Mouse (Mus musculus): ENCODE results near the gene BC051142. TPM values are rescaled to one million over a fixed set of nuclear protein-coding genes. Genes with fewer than 3 reads are reported as not detected.
"Not testable (repeated sequence)": the region's sequence is repeated elsewhere in the genome, so short reads cannot be mapped to it uniquely, and the experiment has no call there.

Gene BC051142
- total and polyA plus RNA-seq, 2 experiments: 0.06 TPM; not detected in 1

DNA sequence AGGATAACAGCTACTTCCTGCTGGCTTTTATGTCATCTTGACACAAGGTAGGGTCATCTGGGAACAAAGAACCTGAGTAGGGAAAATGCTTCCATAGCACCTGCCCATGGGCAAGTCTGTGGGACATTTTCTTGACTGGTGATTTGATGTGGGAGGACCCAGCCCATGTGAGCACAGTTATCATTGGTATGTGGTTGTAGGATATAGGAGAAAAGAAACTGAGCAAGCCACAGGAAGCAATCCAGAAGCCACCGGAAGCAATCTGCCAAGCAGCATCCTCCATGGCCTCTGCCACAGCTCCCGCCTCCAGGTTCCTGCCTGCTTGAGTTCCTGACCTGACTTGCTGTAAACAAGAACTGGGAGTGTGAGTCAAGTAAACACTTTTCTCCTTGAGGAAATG lies 71.9 kb downstream of the BC051142 start:
- no peak for TF ChIP-seq CTCF (IDR thresholded peaks at IDR 0.05; ENCODE audit: low read depth, low read length)
- no peak for TF ChIP-seq POLR2A (IDR thresholded peaks at IDR 0.05; ENCODE audit: extremely low read depth, insufficient read depth, low read length)
- no peaks in the 10 kb centered on the region for H3K4me1 ChIP-seq (ENCODE audit: control insufficient read depth, insufficient read depth, low read length)
- WGBS: 78% methylated on average over 2 of the region's 2 CpGs
- H3K36me3 ChIP-seq (ENCODE audit: control insufficient read depth, insufficient read depth, low read length): no peaks in the 10 kb centered on the region
- no peak overlapping the region for H3K4me3 ChIP-seq (ENCODE audit: insufficient read depth, low read depth, low read length)
- no peak for DNase-seq (ENCODE audit: extremely low read depth, low read depth, low spot score)
- no peak overlapping the region for H3K27ac ChIP-seq (replicated peaks; ENCODE audit: insufficient read depth, low read depth, low read length)
- no peaks in the 10 kb centered on the region for H3K79me2 ChIP-seq (ENCODE audit: control insufficient read depth, insufficient read depth, low read length)
- H3K27me3 ChIP-seq (ENCODE audit: control insufficient read depth, insufficient read depth, low read length): no peaks in the 10 kb centered on the region
- no peak overlapping the region for H3K9ac ChIP-seq (ENCODE audit: low read depth, low read length)

DNA sequence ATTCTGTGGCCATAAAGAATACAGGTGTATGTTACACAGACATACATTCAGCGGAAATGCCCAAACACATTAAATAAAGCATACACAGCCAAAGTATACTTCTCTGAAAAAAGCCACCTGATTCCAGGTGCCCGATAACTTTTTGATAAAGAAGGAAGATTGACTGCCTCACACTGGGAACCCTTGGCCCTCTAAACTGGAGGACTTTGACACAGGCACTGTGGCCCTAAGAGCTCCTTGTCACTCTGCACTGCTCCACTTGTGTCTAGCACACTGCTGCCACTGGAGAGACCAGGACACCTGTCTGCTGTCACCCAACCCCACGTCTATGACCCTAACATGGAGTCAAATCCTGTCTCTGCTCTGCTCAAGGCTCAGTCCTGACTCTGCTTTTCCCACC lies 76.4 kb downstream of the BC051142 start:
- WGBS: 78% methylated on average over 3 of the region's 3 CpGs
- no peak for DNase-seq (ENCODE audit: extremely low read depth, low read depth, low spot score)
- Histone ChIP-seq H3K9ac (ENCODE audit: low read depth, low read length) (no peak overlapping the region), H3K27me3 (ENCODE audit: control insufficient read depth, insufficient read depth, low read length) (no peaks in the 10 kb centered on the region), H3K79me2 (ENCODE audit: control insufficient read depth, insufficient read depth, low read length) (no peaks in the 10 kb centered on the region), H3K27ac (replicated peaks; ENCODE audit: insufficient read depth, low read depth, low read length) (no peak overlapping the region), H3K4me1 (ENCODE audit: control insufficient read depth, insufficient read depth, low read length) (no peaks in the 10 kb centered on the region), H3K36me3 (ENCODE audit: control insufficient read depth, insufficient read depth, low read length) (no peaks in the 10 kb centered on the region), H3K4me3 (ENCODE audit: insufficient read depth, low read depth, low read length) (no peak overlapping the region)
- TF ChIP-seq CTCF (IDR thresholded peaks at IDR 0.05; ENCODE audit: low read depth, low read length) (no peak), POLR2A (IDR thresholded peaks at IDR 0.05; ENCODE audit: extremely low read depth, insufficient read depth, low read length) (no peak)

DNA sequence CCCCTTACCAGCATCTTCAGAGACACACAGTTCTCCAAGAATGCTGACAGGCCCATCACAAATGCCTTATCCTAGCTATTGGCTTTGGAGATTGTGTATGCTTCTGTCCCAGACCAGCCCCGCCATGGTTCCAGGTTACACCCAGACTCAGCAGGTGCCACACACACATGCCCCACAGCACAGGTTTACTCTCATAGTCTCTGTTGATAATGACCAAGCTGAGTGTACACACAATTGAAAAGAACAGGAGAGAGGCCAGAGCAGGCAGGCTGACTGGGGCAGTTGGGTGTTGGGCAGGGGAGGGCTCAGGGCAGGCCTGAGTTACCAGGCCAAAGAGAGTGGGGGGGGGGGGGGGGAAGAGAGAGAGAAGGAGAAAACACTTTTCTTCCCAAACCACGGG lies 77.8 kb downstream of the BC051142 start:
- Histone ChIP-seq H3K27me3 (ENCODE audit: control insufficient read depth, insufficient read depth, low read length) (no peaks in the 10 kb centered on the region), H3K79me2 (ENCODE audit: control insufficient read depth, insufficient read depth, low read length) (no peaks in the 10 kb centered on the region), H3K9ac (ENCODE audit: low read depth, low read length) (no peak overlapping the region), H3K27ac (replicated peaks; ENCODE audit: insufficient read depth, low read depth, low read length) (no peak overlapping the region), H3K4me1 (ENCODE audit: control insufficient read depth, insufficient read depth, low read length) (no peaks in the 10 kb centered on the region), H3K36me3 (ENCODE audit: control insufficient read depth, insufficient read depth, low read length) (no peaks in the 10 kb centered on the region), H3K4me3 (ENCODE audit: insufficient read depth, low read depth, low read length) (no peak overlapping the region)
- no peak for DNase-seq (ENCODE audit: extremely low read depth, low read depth, low spot score)
- TF ChIP-seq POLR2A (IDR thresholded peaks at IDR 0.05; ENCODE audit: extremely low read depth, insufficient read depth, low read length) (no peak), CTCF (IDR thresholded peaks at IDR 0.05; ENCODE audit: low read depth, low read length) (no peak)
- WGBS: 89% methylated on average over 1 of the region's 2 CpGs

DNA sequence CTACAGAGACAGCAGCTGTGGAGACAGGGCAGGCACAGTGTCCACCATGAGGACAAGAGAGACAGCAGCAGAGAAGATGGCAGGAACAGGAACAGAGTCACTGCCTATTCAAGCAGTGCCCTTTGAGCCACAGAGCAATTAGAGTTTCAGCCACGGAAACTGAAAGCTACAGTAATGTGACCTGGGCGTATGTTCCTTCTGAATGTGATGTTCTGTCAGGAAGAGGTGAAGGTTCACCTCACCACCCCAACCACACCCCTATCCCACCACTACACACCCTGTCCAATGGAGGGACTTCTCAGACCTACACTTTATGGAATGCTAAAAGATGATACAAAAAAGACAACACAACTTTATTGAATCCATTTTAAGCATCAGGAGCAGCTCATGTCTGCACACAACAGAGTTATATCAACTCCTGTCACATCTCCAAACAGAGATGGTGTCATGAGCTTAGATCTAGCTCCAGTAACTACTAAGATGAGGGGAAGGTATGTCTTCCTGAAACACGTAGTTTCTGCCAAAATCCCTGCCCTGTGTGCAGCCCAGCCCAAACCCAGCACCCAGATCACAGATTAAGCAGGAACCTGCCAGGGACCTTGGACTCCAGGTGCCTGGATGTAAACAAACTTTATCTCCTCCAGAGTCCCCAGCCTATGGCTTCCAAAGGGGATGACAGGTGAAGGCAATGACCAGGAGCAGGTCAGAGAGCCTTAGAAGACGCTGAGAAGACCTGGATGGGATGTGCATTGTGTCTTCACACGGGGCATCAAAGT lies 78.8 kb downstream of the BC051142 start, which contains the start of gene Btnl4:
Gene Btnl4, minus strand, starts transcription at position 81 of the 776 bp plus-strand sequence.
- H3K27ac ChIP-seq (replicated peaks; ENCODE audit: insufficient read depth, low read depth, low read length); H3K27me3 ChIP-seq (ENCODE audit: control insufficient read depth, insufficient read depth, low read length); H3K9ac ChIP-seq (ENCODE audit: low read depth, low read length); H3K79me2 ChIP-seq (ENCODE audit: control insufficient read depth, insufficient read depth, low read length); H3K36me3 ChIP-seq (ENCODE audit: control insufficient read depth, insufficient read depth, low read length); DNase-seq (ENCODE audit: extremely low read depth, low read depth, low spot score); H3K4me3 ChIP-seq (ENCODE audit: insufficient read depth, low read depth, low read length); H3K4me1 ChIP-seq (ENCODE audit: control insufficient read depth, insufficient read depth, low read length): not testable (repeated sequence)
- 55% methylated on average over 5 of the region's 5 CpGs for WGBS

DNA sequence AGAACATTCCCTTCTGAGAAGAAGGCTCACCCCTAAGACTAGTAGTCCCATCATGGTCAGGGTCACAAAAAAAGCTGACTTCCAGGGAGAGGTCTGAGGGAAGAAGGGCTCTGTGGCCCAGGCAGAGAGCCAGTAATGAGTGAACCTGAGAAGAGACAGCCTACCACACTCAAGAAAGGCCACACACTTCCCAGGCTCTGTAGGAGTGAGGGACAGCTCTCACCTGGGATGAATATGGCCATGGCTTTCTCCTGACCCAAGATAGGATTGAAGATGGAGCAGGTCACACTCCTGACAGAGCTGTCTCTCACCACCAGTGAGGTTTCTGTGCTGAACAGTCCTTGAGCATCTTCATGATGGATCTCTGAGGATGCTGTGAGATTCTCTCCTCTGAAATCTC lies 94.2 kb downstream of the BC051142 start:
- Histone ChIP-seq H3K4me3 (ENCODE audit: insufficient read depth, low read depth, low read length) (no peak overlapping the region), H3K9ac (ENCODE audit: low read depth, low read length) (no peak overlapping the region), H3K36me3 (ENCODE audit: control insufficient read depth, insufficient read depth, low read length) (no peaks in the 10 kb centered on the region), H3K27me3 (ENCODE audit: control insufficient read depth, insufficient read depth, low read length) (no peaks in the 10 kb centered on the region; the same call in 1 of the 2 replicates), H3K27ac (replicated peaks; ENCODE audit: insufficient read depth, low read depth, low read length) (no peak overlapping the region), H3K79me2 (ENCODE audit: control insufficient read depth, insufficient read depth, low read length) (no peaks in the 10 kb centered on the region), H3K4me1 (ENCODE audit: control insufficient read depth, insufficient read depth, low read length) (no peaks in the 10 kb centered on the region)
- TF ChIP-seq POLR2A (IDR thresholded peaks at IDR 0.05; ENCODE audit: extremely low read depth, insufficient read depth, low read length) (no peak), CTCF (IDR thresholded peaks at IDR 0.05; ENCODE audit: low read depth, low read length) (no peak)
- DNase-seq (ENCODE audit: extremely low read depth, low read depth, low spot score): no peak

DNA sequence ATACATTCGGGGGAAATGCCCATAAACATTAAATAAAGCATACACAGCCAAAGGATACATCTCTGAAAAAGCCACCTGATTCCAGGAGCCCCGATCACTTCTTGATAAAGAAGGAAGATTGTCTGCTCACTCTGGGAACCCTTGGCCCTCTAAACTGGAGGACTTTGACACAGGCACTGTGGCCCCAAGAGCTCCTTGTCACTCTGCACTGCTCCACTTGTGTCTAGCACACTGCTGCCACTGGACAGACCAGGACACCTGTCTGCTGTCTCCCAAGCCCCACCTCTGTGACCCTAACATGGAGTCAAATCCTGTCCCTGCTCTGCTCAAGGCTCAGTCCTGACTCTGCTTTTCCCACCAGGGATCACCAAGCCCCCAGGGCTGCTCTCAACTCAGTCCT lies 96.5 kb downstream of the BC051142 start:
- 81% methylated on average over 2 of the region's 2 CpGs for whole genome bisulfite sequencing
- not testable (repeated sequence) for H3K4me3 ChIP-seq (ENCODE audit: insufficient read depth, low read depth, low read length); H3K79me2 ChIP-seq (ENCODE audit: control insufficient read depth, insufficient read depth, low read length); H3K36me3 ChIP-seq (ENCODE audit: control insufficient read depth, insufficient read depth, low read length); H3K4me1 ChIP-seq (ENCODE audit: control insufficient read depth, insufficient read depth, low read length); H3K27me3 ChIP-seq (ENCODE audit: control insufficient read depth, insufficient read depth, low read length); DNase-seq (ENCODE audit: extremely low read depth, low read depth, low spot score); H3K27ac ChIP-seq (replicated peaks; ENCODE audit: insufficient read depth, low read depth, low read length); H3K9ac ChIP-seq (ENCODE audit: low read depth, low read length)
